In genomic region chr4:126782996-126783395, GRCm38 (mm10) we compare ENCODE assay signal across 16 mouse cellular contexts. TPM values are rescaled to one million over a fixed set of nuclear protein-coding genes. Genes with fewer than 3 reads are reported as not detected.
DNase-seq lines count a peak whose midpoint lies in the region; ATAC-seq and TF ChIP-seq lines count a peak whose summit lies in the region.
"Had no signal": no experiment of that assay in that cellular context is flagged by ENCODE, and none has a peak within 500 bp of the region (broad histone marks: within the 10 kb centered on the region; RNA-seq: fewer than 3 reads in every experiment).

No protein-coding gene starts in this region.

- H3K27me3 ChIP-seq in forebrain, embryonic 15.5 days, result no peaks in the 10 kb centered on the region
- H3K27me3 ChIP-seq in forebrain, embryonic 10.5 days (ENCODE audit: poor library complexity, severe bottlenecking), result no peaks in the 10 kb centered on the region
- no peaks in the 10 kb centered on the region for H3K27me3 ChIP-seq in cerebellum, adult 2 months (ENCODE audit: control insufficient read depth, insufficient read depth, low read length)
- no peaks in the 10 kb centered on the region for H3K27me3 ChIP-seq in limb, embryonic 15.5 days
- H3K27me3 ChIP-seq: midbrain, embryonic 12.5 days; neural tube, embryonic 12.5 days had no signal

- no peaks in the 10 kb centered on the region for H3K9me3 ChIP-seq in forebrain, embryonic 15.5 days
- H3K9me3 ChIP-seq in forebrain, embryonic 10.5 days, result no peaks in the 10 kb centered on the region
- no peaks in the 10 kb centered on the region for H3K9me3 ChIP-seq in limb, embryonic 15.5 days
- H3K9me3 ChIP-seq: midbrain, embryonic 12.5 days; neural tube, embryonic 12.5 days had no signal

- ATAC-seq in forebrain, embryonic 15.5 days (replicated peaks), result no peak
- no peak for ATAC-seq in limb, embryonic 15.5 days (ENCODE audit: insufficient number of reproducible peaks, low FRiP score, low TSS enrichment, low read depth)
- ATAC-seq: inflammation-experienced regulatory T-cells, adult 6 months had no signal

- no peak overlapping the region for H3K4me3 ChIP-seq in forebrain, embryonic 15.5 days
- H3K4me3 ChIP-seq in forebrain, embryonic 10.5 days, result no peak overlapping the region
- peak overlapping the region; percentile 19 for H3K4me3 ChIP-seq in cerebellum, adult 2 months (replicated peaks; ENCODE audit: insufficient read depth, low read depth, low read length)
- H3K4me3 ChIP-seq in limb, embryonic 15.5 days, result no peak overlapping the region
- H3K4me3 ChIP-seq: midbrain, embryonic 12.5 days; neural tube, embryonic 12.5 days had no signal

- no peaks in the 10 kb centered on the region for H3K36me3 ChIP-seq in forebrain, embryonic 15.5 days
- 0 out of 2 replicates have a peak, but pooled peaks cover 2% of the 10 kb centered on the region for H3K36me3 ChIP-seq in forebrain, embryonic 10.5 days (replicated peaks)
- H3K36me3 ChIP-seq in limb, embryonic 15.5 days, result peaks cover 7% of the 10 kb centered on the region; the same call in 1 of the 2 replicates
- H3K36me3 ChIP-seq: midbrain, embryonic 12.5 days; neural tube, embryonic 12.5 days had no signal

- 52% methylated on average over 8 of the region's 8 CpGs for WGBS in forebrain, embryonic 15.5 days
- WGBS in forebrain, embryonic 10.5 days, result 84% methylated on average over 8 of the region's 8 CpGs
- 18% methylated on average over 8 of the region's 8 CpGs for WGBS in cerebellum, adult 2 months
- 31% methylated on average over 8 of the region's 8 CpGs for WGBS in limb, embryonic 15.5 days

- TF ChIP-seq POLR2A in cerebellum, adult 2 months (IDR thresholded peaks at IDR 0.05; ENCODE audit: borderline replicate concordance, insufficient read depth, low read length), result no peak

- no peak overlapping the region for H3K4me2 ChIP-seq in forebrain, embryonic 15.5 days (replicated peaks)
- no peak overlapping the region for H3K4me2 ChIP-seq in limb, embryonic 15.5 days
- H3K4me2 ChIP-seq: lung, embryonic 14.5 days; midbrain, embryonic 12.5 days; neural tube, embryonic 12.5 days had no signal

- H3K4me1 ChIP-seq in forebrain, embryonic 15.5 days, result peaks cover 53% of the 10 kb centered on the region
- H3K4me1 ChIP-seq in forebrain, embryonic 10.5 days, result peaks cover 51% of the 10 kb centered on the region
- peaks cover 7% of the 10 kb centered on the region for H3K4me1 ChIP-seq in cerebellum, adult 2 months (ENCODE audit: control insufficient read depth, insufficient read depth, low read length)
- peaks cover 38% of the 10 kb centered on the region for H3K4me1 ChIP-seq in limb, embryonic 15.5 days

- DNase-seq in forebrain, embryonic 10.5 days (ENCODE audit: extremely low spot score, low spot score), result no peak
- DNase-seq in cerebellum, adult 2 months, result peak; percentile 37 to 47
- peak; percentile 69 for DNase-seq in layer of hippocampus, adult 11-12 months (ENCODE audit: low spot score)
- DNase-seq in thymus, adult 18-20 months, result no peak
- no peak for DNase-seq in adrenal gland, postnatal 25 days
- DNase-seq in lung, postnatal 10 days, result no peak
- DNase-seq: lung, embryonic 14.5 days had no signal

- H3K27ac ChIP-seq in forebrain, embryonic 15.5 days (replicated peaks), result peak overlapping the region; percentile 50
- H3K27ac ChIP-seq in forebrain, embryonic 10.5 days, result no peak overlapping the region
- H3K27ac ChIP-seq in cerebellum, adult 2 months (ENCODE audit: insufficient read depth, low read length), result peak overlapping the region; percentile 77
- H3K27ac ChIP-seq in limb, embryonic 15.5 days, result peak overlapping the region; percentile 77
- H3K27ac ChIP-seq: midbrain, embryonic 12.5 days; neural tube, embryonic 12.5 days had no signal

- H3K9ac ChIP-seq in forebrain, embryonic 15.5 days (replicated peaks), result no peak overlapping the region
- H3K9ac ChIP-seq in limb, embryonic 15.5 days, result no peak overlapping the region
- H3K9ac ChIP-seq: lung, embryonic 14.5 days; midbrain, embryonic 12.5 days; neural tube, embryonic 12.5 days had no signal

- no peak for TF ChIP-seq CTCF in cerebellum, adult 2 months (IDR thresholded peaks at IDR 0.05; ENCODE audit: borderline replicate concordance, insufficient read depth, low read depth, low read length)

RNA-seq across cellular contexts. Expression of gene AU040320, which starts 29.7 kb away (rescaled TPM):
- polyA plus RNA-seq in forebrain, embryonic 15.5 days (2015; fragmentation: Nextera tagmentation; extraction: Ambion mirVana), result 32.2 and 35.4 TPM in 2 replicates
- 20.9 and 23.7 TPM in 2 replicates for polyA plus RNA-seq in forebrain, embryonic 10.5 days (2016; fragmentation: Nextera tagmentation; extraction: Ambion mirVana)
- polyA plus RNA-seq in cerebellum, adult 2 months (2012; rRNA removed), result 51.0 and 51.2 TPM in 2 replicates
- 17.9 and 19.0 TPM in 2 replicates for polyA plus RNA-seq in limb, embryonic 15.5 days (2015; fragmentation: Nextera tagmentation; extraction: Ambion mirVana)
- total RNA-seq in adrenal gland, postnatal 25 days (2021), result 41.6 and 46.4 TPM in 2 replicates

RNA-seq across cellular contexts. Expression of gene Ncdn, which starts 29.8 kb away (rescaled TPM):
- polyA plus RNA-seq in forebrain, embryonic 15.5 days (2015; fragmentation: Nextera tagmentation; extraction: Ambion mirVana), result 95.0 and 102 TPM in 2 replicates
- 36.6 and 36.9 TPM in 2 replicates for polyA plus RNA-seq in forebrain, embryonic 10.5 days (2016; fragmentation: Nextera tagmentation; extraction: Ambion mirVana)
- polyA plus RNA-seq in cerebellum, adult 2 months (2012; rRNA removed), result 546 and 554 TPM in 2 replicates
- 29.9 and 31.4 TPM in 2 replicates for polyA plus RNA-seq in limb, embryonic 15.5 days (2015; fragmentation: Nextera tagmentation; extraction: Ambion mirVana)
- 30.5 and 32.3 TPM in 2 replicates for total RNA-seq in adrenal gland, postnatal 25 days (2021)

RNA-seq across cellular contexts. Expression of gene Tfap2e, which starts 47.0 kb away (rescaled TPM):
- polyA plus RNA-seq in forebrain, embryonic 15.5 days (2015; fragmentation: Nextera tagmentation; extraction: Ambion mirVana), result 0.78 and 1.0 TPM in 2 replicates
- 0.06 TPM in 1 of 2 replicates, not detected in the other for polyA plus RNA-seq in forebrain, embryonic 10.5 days (2016; fragmentation: Nextera tagmentation; extraction: Ambion mirVana)
- polyA plus RNA-seq in cerebellum, adult 2 months (2012; rRNA removed), result not detected in 2 replicates
- 0.48 and 0.54 TPM in 2 replicates for polyA plus RNA-seq in limb, embryonic 15.5 days (2015; fragmentation: Nextera tagmentation; extraction: Ambion mirVana)
- not detected in 2 replicates for total RNA-seq in adrenal gland, postnatal 25 days (2021)
- total RNA-seq: left cerebral cortex, adult 18-20 months had no signal
- polyA plus RNA-seq: C2C12; gonadal fat pad, adult 2 months; heart, embryonic 16.5 days; inflammation-experienced regulatory T-cells, adult 6 months; lung, embryonic 14.5 days had no signal

Comparison
In these comparisons a context has a peak if more than half of its experiments do, and no peak if none do; other contexts are left out.
1. DNase-seq: peak in cerebellum, adult 2 months (2 of 2) and layer of hippocampus, adult 11-12 months (single experiment); none in forebrain, embryonic 10.5 days (single experiment), thymus, adult 18-20 months (0 of 2), adrenal gland, postnatal 25 days (single experiment) and lung, postnatal 10 days (single experiment).